Mouse (Mus musculus): ENCODE results near the gene Fgfr2. TPM values are rescaled to one million over a fixed set of nuclear protein-coding genes. Genes with fewer than 3 reads are reported as not detected.
A peak's percentile ranks its signal among the peaks of the same experiment; 100 is the strongest.
"Not testable (repeated sequence)": the region's sequence is repeated elsewhere in the genome, so short reads cannot be mapped to it uniquely, and the experiment has no call there.

The Fgfr2 gene
- polyA plus RNA-seq, 1 experiment from 2014 or later = 81.1 TPM

DNA sequence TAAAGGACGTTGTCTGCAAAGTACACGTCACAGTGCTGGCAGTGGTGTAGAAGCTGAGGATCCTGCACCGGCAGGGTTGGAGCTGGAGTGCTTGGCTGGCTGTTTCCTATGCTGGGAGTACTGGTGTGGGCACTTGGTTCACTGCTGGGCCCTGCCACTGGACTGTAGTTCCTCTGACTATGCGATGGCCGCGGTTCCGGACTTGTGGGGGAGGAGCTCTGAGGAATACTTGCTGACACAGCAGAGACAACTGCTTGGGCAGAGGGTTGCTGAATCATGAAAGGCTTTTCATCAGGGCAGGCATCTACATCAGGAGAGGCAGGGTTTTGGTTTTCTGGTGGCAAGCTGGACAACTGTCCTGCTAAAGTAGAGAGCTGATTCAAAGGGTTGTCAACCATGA lies 1731.4 kb downstream of the Fgfr2 start:
- H3K9me3 ChIP-seq (replicated peaks); H3K9ac ChIP-seq; H3K4me2 ChIP-seq (replicated peaks); H3K4me3 ChIP-seq; H3K27me3 ChIP-seq; ATAC-seq (ENCODE audit: low FRiP score); H3K4me1 ChIP-seq; H3K27ac ChIP-seq: not testable (repeated sequence)
- WGBS = 87% methylated on average over 6 of the region's 7 CpGs
- peaks cover 35% of the 10 kb centered on the region for H3K36me3 ChIP-seq

DNA sequence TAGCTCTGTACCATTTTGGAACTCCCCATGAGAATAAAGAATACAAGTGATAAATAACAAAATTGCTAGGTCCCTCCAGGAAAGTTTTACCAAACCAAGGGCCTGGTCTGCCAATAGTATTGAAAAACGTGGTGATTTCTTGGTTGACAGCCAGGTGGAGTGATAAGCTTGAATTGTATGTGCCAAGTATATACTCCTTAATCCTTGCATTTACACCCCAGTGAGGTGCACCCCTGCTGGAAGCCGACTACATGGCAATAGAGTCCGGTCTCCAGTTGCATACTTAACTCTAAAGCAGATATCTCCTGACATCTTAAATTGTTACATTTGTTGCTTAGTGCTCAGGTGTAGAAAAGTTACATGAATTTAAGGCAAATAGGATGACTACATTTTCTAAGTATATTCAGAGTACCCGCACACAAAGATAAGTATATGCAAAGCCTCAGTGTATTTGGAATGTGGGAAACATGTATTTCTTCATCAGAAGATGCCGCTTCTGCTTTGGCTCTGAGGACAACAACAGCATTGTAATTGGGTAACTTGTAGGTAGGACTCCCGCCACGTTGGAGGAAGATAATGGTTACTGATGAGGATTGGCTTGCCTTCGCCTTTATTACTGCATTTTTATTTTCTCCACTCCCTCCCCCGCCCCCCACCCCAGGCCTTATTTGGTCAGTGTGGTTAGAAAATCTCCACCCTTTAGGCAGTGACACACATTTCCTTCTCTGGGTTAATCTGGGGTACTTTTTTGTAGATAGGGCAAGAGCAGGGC lies 1751.1 kb downstream of the Fgfr2 start:
- no peak for ATAC-seq (ENCODE audit: low FRiP score)
- Histone ChIP-seq H3K27me3 (no peaks in the 10 kb centered on the region), H3K4me2 (replicated peaks) (peak overlapping the region; percentile 79), H3K4me3 (peak overlapping the region; percentile 76), H3K9ac (peak overlapping the region; percentile 85), H3K4me1 (peaks cover 5% of the 10 kb centered on the region), H3K27ac (no peak overlapping the region), H3K36me3 (no peaks in the 10 kb centered on the region), H3K9me3 (replicated peaks) (no peaks in the 10 kb centered on the region)
- 78% methylated on average over 9 of the region's 9 CpGs for WGBS

GRCm38 (mm10) chr7:131371470-131371860 lies 1751.7 kb downstream of the Fgfr2 start:
- Histone ChIP-seq H3K4me3 (peak overlapping the region; percentile 76), H3K4me2 (replicated peaks) (peak overlapping the region; percentile 79), H3K27ac (peak overlapping the region; percentile 89), H3K9me3 (replicated peaks) (no peaks in the 10 kb centered on the region), H3K9ac (peak overlapping the region; percentile 85), H3K4me1 (peaks cover 5% of the 10 kb centered on the region), H3K36me3 (no peaks in the 10 kb centered on the region), H3K27me3 (no peaks in the 10 kb centered on the region)
- WGBS = 6% methylated on average over 9 of the region's 9 CpGs
- ATAC-seq (ENCODE audit: low FRiP score) = 0 out of 2 replicates have a peak, but pooled peaks have one; percentile 19

GRCm38 (mm10) chr7:131370648-131371469 lies 1752.3 kb downstream of the Fgfr2 start, which contains the start of gene Pstk:
Gene Pstk, plus strand, starts transcription at chr7:131371141.
- H3K36me3 ChIP-seq = no peaks in the 10 kb centered on the region
- peak; percentile 97 for ATAC-seq (ENCODE audit: low FRiP score)
- H3K4me1 ChIP-seq = peaks cover 5% of the 10 kb centered on the region
- peak within 1 kb of the TSS; percentile 76 for H3K4me3 ChIP-seq
- peak within 1 kb of the TSS; percentile 79 for H3K4me2 ChIP-seq (replicated peaks)
- H3K27me3 ChIP-seq = no peaks in the 10 kb centered on the region
- peak within 1 kb of the TSS; percentile 89 for H3K27ac ChIP-seq
- H3K9me3 ChIP-seq (replicated peaks) = no peaks in the 10 kb centered on the region
- peak within 1 kb of the TSS; percentile 85 for H3K9ac ChIP-seq
- WGBS = 4% methylated on average over 47 of the region's 47 CpGs

- Histone ChIP-seq H3K4me3 (no peak overlapping the region), H3K4me1 (peaks cover 14% of the 10 kb centered on the region), H3K9ac (no peak overlapping the region), H3K9me3 (replicated peaks) (no peaks in the 10 kb centered on the region), H3K27me3 (no peaks in the 10 kb centered on the region), H3K36me3 (0 out of 2 replicates have a peak, but pooled peaks cover 2% of the 10 kb centered on the region), H3K4me2 (replicated peaks) (no peak overlapping the region), H3K27ac (no peak overlapping the region)
- no peak for ATAC-seq (ENCODE audit: low FRiP score)
- 96% methylated on average over 8 of the region's 8 CpGs for WGBS
These were observed 1759.0 kb downstream of the Fgfr2 start for GRCm38 (mm10) chr7:131364131-131364530.

DNA sequence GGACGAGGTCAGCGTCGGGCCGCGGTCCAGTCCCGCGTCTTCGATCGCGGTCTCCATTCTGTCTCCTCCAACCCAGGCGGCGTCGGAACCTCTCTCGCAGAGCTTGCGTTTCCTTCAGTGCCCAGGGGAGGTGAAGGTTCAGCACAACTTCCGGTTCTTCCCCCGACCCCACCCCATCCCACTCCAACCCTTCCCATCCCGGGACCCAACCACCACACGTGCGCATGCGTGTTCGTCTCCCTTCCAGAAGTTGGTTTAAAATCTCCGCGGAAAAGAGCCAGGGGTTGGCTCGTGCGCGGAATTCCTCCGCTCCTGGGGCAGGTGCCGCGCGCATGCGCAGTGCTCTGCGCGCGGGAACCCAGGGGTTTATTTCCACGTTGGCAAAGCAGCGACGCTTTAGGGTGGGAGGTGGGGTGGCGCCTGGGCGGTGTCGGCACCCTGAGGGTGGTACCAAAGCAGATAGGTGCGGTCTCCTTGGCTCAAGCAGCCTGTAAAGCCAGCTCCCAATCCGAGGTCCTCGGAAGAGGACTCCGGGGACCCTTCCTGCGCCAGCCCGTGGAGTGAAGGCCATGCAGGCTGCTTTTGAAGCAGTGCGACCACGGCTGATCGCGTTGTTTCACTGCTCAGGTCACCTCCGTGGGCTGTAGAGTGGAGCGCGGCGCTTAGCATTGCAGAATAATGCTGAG lies 1760.4 kb downstream of the Fgfr2 start, which contains the start of gene 2310057M21Rik:
Gene 2310057M21Rik (minus strand): TSS at position 145 of the 686 bp plus-strand sequence.
- Histone ChIP-seq H3K36me3 (peaks cover 14% of the 10 kb centered on the region), H3K9me3 (replicated peaks) (no peaks in the 10 kb centered on the region), H3K4me3 (peak within 1 kb of the TSS; percentile 85), H3K27ac (peak within 1 kb of the TSS; percentile 87), H3K4me1 (peaks cover 14% of the 10 kb centered on the region), H3K9ac (peak within 1 kb of the TSS; percentile 92), H3K4me2 (replicated peaks) (peak within 1 kb of the TSS; percentile 78), H3K27me3 (no peaks in the 10 kb centered on the region)
- ATAC-seq (ENCODE audit: low FRiP score) = peak; percentile 99
- WGBS = under 1% methylated on average over 55 of the region's 55 CpGs

GRCm38 (mm10) chr7:131362269-131362614 lies 1760.9 kb downstream of the Fgfr2 start:
- no peaks in the 10 kb centered on the region for H3K9me3 ChIP-seq (replicated peaks)
- WGBS = under 1% methylated on average over 35 of the region's 35 CpGs
- ATAC-seq (ENCODE audit: low FRiP score) = peak; percentile 90
- H3K27me3 ChIP-seq = no peaks in the 10 kb centered on the region
- H3K9ac ChIP-seq = peak overlapping the region; percentile 92
- H3K4me2 ChIP-seq (replicated peaks) = peak overlapping the region; percentile 78
- H3K4me1 ChIP-seq = peaks cover 14% of the 10 kb centered on the region
- H3K27ac ChIP-seq = peak overlapping the region; percentile 85
- peak overlapping the region; percentile 85 for H3K4me3 ChIP-seq
- H3K36me3 ChIP-seq = peaks cover 19% of the 10 kb centered on the region

GRCm38 (mm10) chr7:131356105-131356504 lies 1767.0 kb downstream of the Fgfr2 start:
- no peaks in the 10 kb centered on the region for H3K9me3 ChIP-seq (replicated peaks)
- WGBS = 98% methylated on average over 13 of the region's 13 CpGs
- no peak overlapping the region for H3K27ac ChIP-seq
- no peaks in the 10 kb centered on the region for H3K27me3 ChIP-seq
- ATAC-seq (ENCODE audit: low FRiP score) = no peak
- peaks cover 3% of the 10 kb centered on the region for H3K4me1 ChIP-seq
- H3K36me3 ChIP-seq = peaks cover 46% of the 10 kb centered on the region
- H3K9ac ChIP-seq = no peak overlapping the region
- no peak overlapping the region for H3K4me3 ChIP-seq
- no peak overlapping the region for H3K4me2 ChIP-seq (replicated peaks)

GRCm38 (mm10) chr7:131345856-131346541 lies 1777.2 kb downstream of the Fgfr2 start:
- H3K36me3 ChIP-seq = peaks cover 46% of the 10 kb centered on the region

DNA sequence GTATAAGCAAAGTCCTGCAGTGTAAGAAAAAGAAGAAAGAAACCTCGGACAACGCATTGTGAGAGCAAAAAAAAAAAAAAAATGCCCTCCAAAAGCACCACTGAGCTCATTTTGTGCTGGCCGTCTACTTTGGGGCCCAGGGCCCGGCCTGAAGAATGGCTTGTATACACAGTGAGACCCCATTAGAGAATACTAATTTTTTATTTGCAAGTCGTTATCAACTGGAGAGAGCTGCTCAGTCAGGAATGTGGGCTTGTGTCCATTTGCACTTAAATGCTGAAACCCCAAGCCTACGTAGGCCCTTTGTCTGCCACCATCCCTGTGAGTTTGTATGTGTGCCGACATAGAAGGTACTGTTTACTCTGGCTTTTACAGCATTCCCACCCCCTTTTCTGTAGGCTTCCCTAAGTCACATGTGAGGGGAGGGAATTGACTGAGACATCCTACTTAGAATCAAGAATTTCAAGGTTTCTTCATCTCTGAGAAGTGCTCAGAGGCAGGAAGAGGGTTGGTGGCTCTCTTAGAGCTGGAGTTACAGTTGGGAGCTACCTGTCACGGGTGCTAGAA lies 1785.6 kb downstream of the Fgfr2 start:
- ATAC-seq (ENCODE audit: low FRiP score) = 0 out of 2 replicates have a peak, but pooled peaks have one; percentile 32
- no peaks in the 10 kb centered on the region for H3K4me1 ChIP-seq
- H3K27me3 ChIP-seq = no peaks in the 10 kb centered on the region
- peaks cover 17% of the 10 kb centered on the region; the same call in 1 of the 2 replicates for H3K36me3 ChIP-seq
- no peaks in the 10 kb centered on the region for H3K9me3 ChIP-seq (replicated peaks)
- H3K4me2 ChIP-seq (replicated peaks) = no peak overlapping the region
- WGBS = 50% methylated on average over 8 of the region's 8 CpGs
- H3K9ac ChIP-seq = no peak overlapping the region
- no peak overlapping the region for H3K27ac ChIP-seq
- no peak overlapping the region for H3K4me3 ChIP-seq

More at GRCm38 (mm10) chr7:131345856-131346541, 1777.2 kb downstream of the Fgfr2 start:
- Histone ChIP-seq H3K9ac (no peak overlapping the region), H3K4me1 (no peaks in the 10 kb centered on the region), H3K27ac (no peak overlapping the region), H3K4me2 (replicated peaks) (no peak overlapping the region), H3K9me3 (replicated peaks) (no peaks in the 10 kb centered on the region), H3K4me3 (no peak overlapping the region), H3K27me3 (no peaks in the 10 kb centered on the region)
- ATAC-seq (ENCODE audit: low FRiP score) = no peak
- WGBS = 71% methylated on average over 7 of the region's 7 CpGs

DNA sequence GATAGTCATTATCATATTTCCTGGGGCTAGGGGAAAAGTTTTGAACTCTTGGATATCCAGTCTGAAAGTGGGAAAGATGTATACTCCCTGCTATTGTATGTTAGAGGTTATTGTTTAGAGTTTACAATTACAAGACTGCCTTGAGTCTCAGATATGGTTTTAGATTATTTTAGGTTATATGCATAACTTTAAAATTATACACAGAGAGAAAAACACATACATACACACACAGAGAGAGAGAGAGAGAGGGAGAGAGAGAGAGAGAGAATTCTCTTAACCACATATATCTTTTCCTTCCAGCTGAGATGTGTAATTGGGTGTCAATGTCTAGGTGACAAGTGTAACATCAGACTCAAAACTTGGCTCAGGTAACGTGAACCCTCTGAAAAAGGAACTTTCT lies 1789.6 kb downstream of the Fgfr2 start, which contains the start of gene Fam24a:
Gene Fam24a (plus strand): TSS at position 301 of the 400 bp plus-strand sequence.
- H3K27me3 ChIP-seq = no peaks in the 10 kb centered on the region
- ATAC-seq (ENCODE audit: low FRiP score) = no peak
- no peak within 1 kb of the TSS for H3K4me3 ChIP-seq
- H3K27ac ChIP-seq = no peak within 1 kb of the TSS
- H3K36me3 ChIP-seq = no peaks in the 10 kb centered on the region
- no peak within 1 kb of the TSS for H3K9ac ChIP-seq
- no peak within 1 kb of the TSS for H3K4me2 ChIP-seq (replicated peaks)
- WGBS = 26% methylated on average over 1 of the region's 1 CpGs
- no peaks in the 10 kb centered on the region for H3K9me3 ChIP-seq (replicated peaks)
- H3K4me1 ChIP-seq = no peaks in the 10 kb centered on the region

All from hindbrain, embryonic 12.5 days (tissue).